Mouse (Mus musculus): Measurements from ENCODE around the gene Tm9sf3.

- peak; percentile 34 for TF ChIP-seq CTCF (IDR thresholded peaks at IDR 0.05; ENCODE audit: control insufficient read depth, insufficient read depth, insufficient read length)
- TF ChIP-seq MYOD1 (IDR thresholded peaks at IDR 0.05; ENCODE audit: control insufficient read depth, insufficient read length, low read depth), result no peak
Measured at GRCm38 (mm10) chr19:41244581-41244980, 19.2 kb downstream of the Tm9sf3 start.
